Mouse (Mus musculus) ZHBTc4 (cell line): Measurements from ENCODE around the gene Ifi202b.
"Not testable (repeated sequence)": the region's sequence is repeated elsewhere in the genome, so short reads cannot be mapped to it uniquely, and the experiment has no call there.

ENCODE experiments used
- DNase-seq: peaks from one replicate; pipeline ENCODE4 v3.0.0-alpha.2; 2011; ENCODE audit warnings: low read depth, low spot score

The Ifi202b gene

GRCm38 (mm10) chr1:173982694-173983305 lies at the start of gene Ifi202b:
Gene Ifi202b, minus strand, starts transcription at chr1:173982744.
- DNase-seq: not testable (repeated sequence)

GRCm38 (mm10) chr1:174031698-174032097 lies 49.2 kb upstream of the Ifi202b start, which contains the start of gene Ifi205:
Gene Ifi205, minus strand, starts transcription at chr1:174031810.
- no peak for DNase-seq

DNA sequence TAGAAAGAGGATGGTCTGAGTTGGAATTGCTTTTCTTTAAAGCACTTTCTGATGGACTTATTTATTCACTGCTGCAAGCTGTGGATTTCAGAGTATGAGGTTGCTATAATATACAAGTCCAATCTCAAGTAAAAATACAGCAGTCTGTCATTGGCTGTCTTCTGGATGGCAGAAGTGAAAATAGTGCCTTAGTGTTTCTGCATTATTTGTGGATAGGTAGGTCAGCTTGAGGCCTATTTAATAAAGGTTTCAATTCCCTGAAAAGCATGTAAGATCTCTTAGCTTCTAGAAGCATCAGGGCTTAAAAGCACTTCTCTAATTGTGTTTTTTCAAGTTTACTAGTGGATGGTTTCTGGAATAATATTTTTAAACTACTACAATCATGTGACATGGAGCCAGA lies 24.5 kb upstream of the Ifi202b start:
- not testable (repeated sequence) for DNase-seq

- DNase-seq: not testable (repeated sequence)
Observed at GRCm38 (mm10) chr1:174004352-174005109, 22.0 kb upstream of the Ifi202b start.

DNA sequence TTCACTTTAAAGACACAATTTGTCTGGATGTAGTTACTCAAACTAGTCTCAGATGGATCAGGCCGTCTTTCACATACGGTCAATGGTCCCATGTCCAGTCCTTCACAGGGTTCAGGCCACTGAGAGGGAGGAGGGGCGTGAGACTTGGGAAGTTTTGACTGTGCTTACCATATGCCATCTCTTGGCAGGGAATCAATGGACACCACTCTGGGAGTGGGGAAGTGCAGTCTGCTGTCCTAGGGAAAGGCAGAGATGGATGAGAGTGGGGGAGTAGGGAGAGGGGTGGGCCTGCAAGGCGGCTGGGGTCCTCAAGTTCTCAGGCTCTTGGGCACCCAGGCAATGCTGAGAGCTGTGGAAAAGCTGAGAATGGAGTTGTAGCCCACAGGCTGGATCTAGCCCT lies 12.5 kb upstream of the Ifi202b start:
- DNase-seq: no peak

DNA sequence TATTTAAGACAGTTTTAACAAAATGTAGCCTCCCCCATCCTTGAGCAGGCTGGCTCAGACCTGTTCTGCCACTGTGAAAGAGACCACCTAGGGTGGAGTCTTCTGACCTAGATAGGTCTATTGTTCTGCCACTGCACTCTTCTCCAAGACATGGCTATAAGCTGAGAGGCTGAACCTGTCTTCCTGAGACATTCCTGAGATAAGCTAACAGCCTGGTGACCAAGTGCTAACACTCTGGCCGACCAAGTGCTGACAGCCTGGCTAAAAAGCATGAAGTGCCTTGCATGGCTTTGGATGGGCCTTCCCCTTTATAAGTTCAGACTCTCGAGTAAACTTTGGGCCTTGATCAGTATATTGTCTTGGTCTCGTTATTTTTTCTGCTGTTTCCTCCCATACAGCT lies 1.5 kb downstream of the Ifi202b start:
- peak; percentile 62 for DNase-seq

- DNase-seq: peak; percentile 0
Observed at GRCm38 (mm10) chr1:173977622-173978021, 4.9 kb downstream of the Ifi202b start.

DNA sequence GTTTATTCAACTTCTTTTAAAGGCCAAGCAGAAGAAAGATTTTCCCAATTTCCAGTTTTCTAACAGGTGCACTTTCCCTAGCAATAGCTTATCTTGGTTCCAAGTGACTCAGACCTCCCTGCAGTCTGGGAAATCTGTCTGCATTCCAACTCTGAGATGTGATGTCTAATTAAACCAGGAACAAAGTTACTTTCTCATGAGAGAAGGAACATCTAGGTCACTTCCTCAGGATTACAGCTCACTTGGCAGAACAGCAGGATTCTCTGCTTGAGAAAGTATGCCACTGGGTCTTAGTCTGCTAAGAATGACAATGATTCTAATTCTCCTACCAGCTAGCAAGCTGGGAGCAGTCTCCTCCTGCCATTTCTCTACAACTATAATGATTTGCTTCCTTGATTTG lies 9.4 kb downstream of the Ifi202b start:
- peak; percentile 0 for DNase-seq

GRCm38 (mm10) chr1:173961491-173961890 lies 21.1 kb downstream of the Ifi202b start:
- DNase-seq: not testable (repeated sequence)

- DNase-seq: not testable (repeated sequence)
Observed at GRCm38 (mm10) chr1:173959998-173960397, 22.5 kb downstream of the Ifi202b start.

GRCm38 (mm10) chr1:173955839-173956527 lies 26.6 kb downstream of the Ifi202b start:
- not testable (repeated sequence) for DNase-seq

DNA sequence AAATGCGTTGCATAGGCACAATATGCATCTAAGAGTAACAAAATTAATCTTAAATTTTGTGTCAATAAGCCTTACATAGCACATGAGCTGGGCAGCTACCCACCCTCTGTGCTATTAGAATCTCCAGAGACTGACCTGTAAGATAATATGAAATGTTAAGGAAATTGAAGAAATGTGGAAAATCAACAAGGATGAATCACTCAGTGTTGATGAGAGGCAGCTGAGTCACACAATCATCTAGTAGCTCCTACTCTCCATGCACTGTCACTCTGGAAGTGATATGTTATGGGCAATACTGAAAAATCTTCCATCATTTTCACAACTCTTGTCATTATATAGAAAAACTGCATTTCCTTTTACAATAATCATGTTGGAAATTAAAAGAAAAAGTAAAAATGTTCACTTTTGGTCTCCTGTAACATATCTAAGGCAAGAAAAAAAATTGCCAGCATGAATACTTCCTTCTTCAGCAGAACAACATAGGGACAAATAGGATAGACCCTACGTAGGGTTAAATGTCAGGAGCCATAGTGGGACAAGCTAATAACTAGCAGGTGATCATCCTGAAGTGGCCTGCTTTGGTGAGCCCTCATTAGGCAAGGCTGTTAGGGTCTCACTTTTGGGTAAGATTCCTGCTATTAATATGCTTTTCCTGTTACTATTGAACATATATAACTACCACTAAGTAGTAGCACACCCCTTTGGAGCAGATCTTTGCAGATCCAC lies 27.3 kb downstream of the Ifi202b start:
- no peak for DNase-seq

DNA sequence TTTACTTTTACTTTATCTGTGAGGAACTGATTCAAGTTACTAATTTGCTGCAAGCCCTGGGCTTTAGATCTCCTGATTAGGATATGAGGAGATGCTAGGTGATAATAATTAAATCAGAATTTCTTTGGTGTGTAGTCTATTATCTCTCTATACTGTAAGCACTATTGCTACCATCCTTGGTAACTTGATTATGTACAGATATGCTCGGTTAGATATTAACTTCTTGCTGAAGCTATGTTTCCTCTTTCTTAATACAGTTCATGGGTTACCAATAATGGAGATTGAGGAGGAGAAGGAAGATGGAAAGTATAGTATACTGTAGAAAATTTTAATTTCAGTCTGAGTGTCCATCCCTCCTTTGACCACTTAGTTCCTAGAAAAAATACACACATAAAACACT lies 29.0 kb downstream of the Ifi202b start:
- DNase-seq: no peak

DNA sequence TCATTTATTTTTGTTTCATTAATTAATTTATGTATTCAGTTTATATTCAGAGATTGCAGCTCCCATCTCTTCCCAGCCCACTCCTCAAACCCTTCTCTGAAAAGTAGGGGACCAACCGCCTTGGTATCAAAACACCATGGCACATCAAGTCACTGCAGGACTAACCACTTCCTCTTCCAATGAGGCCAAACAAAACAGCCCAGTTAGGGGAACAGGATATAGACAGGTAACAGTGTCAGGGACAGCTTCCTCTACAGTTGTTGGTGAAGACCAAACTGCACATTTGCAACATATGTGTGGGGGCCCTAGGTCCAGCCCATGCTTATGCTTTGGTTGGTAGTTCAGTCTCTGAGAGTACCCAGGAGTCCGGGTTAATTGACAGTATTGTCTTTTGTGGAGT lies 33.5 kb downstream of the Ifi202b start:
- not testable (repeated sequence) for DNase-seq

- DNase-seq: not testable (repeated sequence)
Observed at GRCm38 (mm10) chr1:173942780-173943066, 39.8 kb downstream of the Ifi202b start.

GRCm38 (mm10) chr1:173941924-173942779 lies 40.4 kb downstream of the Ifi202b start, which contains the start of the genes Mndal and Ifi203:
Gene Mndal, minus strand, starts transcription at chr1:173942491.
Gene Ifi203, minus strand, starts transcription at chr1:173942672.
- DNase-seq: not testable (repeated sequence)

DNA sequence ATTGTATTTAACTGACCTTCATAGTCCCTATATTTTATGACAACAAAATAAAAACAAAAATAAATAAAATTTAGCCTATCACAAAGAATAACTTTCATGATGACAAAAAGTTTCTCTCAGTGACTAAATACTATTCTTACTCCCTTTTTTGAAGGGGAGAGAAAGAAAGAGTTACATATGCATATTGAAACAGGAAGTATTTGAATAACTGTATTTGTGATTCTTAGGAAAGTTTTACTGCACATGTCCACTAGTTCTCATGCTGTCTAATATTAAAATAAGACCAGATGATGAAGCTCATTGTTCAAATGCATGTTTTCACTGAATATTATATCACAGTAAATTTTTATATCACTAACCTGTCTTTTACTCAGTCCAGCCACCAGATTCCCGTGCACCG lies 41.0 kb downstream of the Ifi202b start:
- DNase-seq: not testable (repeated sequence)

DNA sequence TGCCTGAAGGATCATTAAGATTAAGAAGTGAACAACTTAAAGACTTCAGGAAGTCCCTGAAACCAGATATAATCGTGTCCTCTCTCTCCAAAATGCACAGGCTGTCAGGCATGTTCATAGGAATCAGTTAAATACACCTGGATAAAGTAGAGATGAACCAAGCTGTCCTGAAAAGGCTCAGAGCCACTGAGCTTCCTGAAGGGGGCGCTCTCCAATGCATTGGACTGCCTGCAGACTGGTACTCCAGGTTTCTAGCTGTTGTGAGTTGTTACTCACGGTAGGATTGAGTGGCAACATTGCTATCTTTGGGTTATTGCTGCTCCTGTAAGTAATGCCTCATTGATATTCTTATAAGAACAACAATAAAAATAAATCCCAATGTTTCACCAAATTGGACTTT lies 63.3 kb downstream of the Ifi202b start:
- DNase-seq: not testable (repeated sequence)

DNA sequence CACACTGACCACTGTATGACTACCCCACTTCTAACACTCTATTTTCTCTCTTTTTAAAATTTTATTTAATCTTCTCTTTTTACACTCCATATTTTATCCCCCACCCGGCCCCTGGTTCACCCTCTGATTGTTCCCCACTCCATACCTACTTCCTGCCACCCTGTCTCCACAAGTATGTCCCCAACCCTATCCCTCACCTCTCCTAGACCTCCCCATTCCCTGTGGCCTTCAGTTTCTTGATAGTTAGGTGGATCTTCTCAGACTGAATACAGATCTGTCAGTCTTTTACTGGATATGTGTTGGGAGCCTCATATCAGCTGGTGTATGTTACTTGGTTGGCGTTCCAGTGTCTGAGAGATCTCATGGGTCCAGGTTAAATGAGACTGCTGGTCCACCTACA lies 68.0 kb downstream of the Ifi202b start:
- no peak for DNase-seq

DNA sequence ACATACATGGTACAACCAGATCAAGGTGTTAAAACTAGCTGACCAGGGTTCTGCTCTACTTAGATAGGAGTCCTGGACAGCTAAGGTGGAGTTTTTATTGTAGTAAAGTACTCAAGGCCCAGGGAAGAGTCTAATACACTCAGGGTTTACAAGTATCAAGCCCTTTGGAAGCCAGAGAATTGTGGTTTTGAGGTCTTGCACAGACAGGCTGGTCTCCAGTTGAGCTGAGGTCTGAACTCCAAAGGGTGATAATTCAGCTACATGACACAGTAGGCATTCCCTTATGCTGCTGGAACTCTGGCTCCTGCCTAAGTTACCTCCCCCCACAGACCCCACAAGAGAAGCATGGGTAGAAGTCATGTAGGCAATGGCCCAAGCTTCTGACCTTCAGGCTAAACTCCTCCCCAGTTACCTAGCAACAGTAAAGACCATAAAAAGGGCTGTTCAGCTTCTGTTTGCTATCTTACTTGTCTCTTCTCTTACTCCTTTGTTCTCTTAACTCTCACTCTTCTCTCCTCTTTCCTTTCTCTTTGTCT lies 69.2 kb downstream of the Ifi202b start:
- not testable (repeated sequence) for DNase-seq
